Mouse (Mus musculus): ENCODE measurements around the gene Creg2. TPM values are rescaled to one million over a fixed set of nuclear protein-coding genes. Genes with fewer than 3 reads are reported as not detected.
A peak's percentile ranks its signal among the peaks of the same experiment; 100 is the strongest.

Creg2 gene
- polyA plus RNA-seq, 1 experiment from 2014 or later, result 0.34 TPM

DNA sequence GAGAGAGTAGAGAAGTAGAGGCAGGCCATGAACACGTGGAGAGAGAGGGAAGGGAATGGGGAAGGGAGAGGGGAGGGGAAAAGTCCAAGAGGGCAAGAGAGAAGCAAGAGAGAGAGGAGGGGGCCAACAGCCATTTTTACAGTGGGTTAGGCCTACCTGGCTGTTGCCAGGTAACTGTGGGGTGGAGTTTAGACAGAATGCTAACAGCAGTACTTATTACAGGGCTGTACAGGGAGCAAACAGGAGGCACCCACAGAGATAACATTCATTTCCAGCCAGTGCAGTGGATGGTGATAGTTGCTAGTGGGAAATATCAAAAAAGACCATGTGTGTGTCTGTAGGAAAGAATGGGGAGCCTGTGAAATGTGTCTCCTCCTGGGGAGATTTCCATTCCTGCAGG, 27.5 kb downstream of the Creg2 start:
- Histone ChIP-seq H3K9ac (ENCODE audit: low read length) (no peak overlapping the region), H3K27ac (ENCODE audit: low read depth) (no peak overlapping the region), H3K36me3 (ENCODE audit: control insufficient read depth, insufficient read depth, low read length) (no peaks in the 10 kb centered on the region), H3K9me3 (ENCODE audit: control insufficient read depth, low read length) (no peaks in the 10 kb centered on the region), H3K27me3 (replicated peaks; ENCODE audit: control insufficient read depth, insufficient read depth, low read length) (no peaks in the 10 kb centered on the region), H3K4me2 (ENCODE audit: low read length) (no peak overlapping the region), H3K4me1 (replicated peaks; ENCODE audit: control insufficient read depth, insufficient read depth, low read length) (no peaks in the 10 kb centered on the region; the same call in 1 of the 2 replicates), H3K4me3 (ENCODE audit: low read depth, low read length) (no peak overlapping the region)
- WGBS, result 56% methylated on average over 1 of the region's 1 CpGs
- ATAC-seq (replicated peaks; ENCODE audit: low FRiP score, low TSS enrichment, low read depth) (no peak), DNase-seq (ENCODE audit: low spot score) (no peak)

DNA sequence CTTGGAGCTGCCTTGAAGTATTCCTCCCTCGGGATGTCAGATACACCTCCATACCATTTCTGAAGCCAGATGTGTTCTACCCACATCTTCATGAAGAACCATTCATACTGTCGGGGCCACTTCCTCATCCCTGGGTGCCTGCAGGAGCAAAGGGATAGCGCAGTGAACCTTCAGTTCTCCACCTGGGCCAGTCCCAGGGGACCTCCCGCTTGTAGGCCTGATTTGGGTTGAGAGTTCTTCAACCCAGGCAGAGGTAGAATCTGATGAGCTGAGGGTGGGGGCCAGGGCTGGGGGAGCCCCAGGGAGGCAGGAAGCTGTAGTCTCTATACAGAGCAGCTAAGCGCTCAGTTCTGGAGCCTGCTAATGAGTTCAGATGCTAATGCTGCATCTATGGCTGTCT, 28.2 kb downstream of the Creg2 start:
- WGBS, result 95% methylated on average over 5 of the region's 5 CpGs
- no peaks in the 10 kb centered on the region for H3K27me3 ChIP-seq (replicated peaks; ENCODE audit: control insufficient read depth, insufficient read depth, low read length)
- no peaks in the 10 kb centered on the region for H3K36me3 ChIP-seq (ENCODE audit: control insufficient read depth, insufficient read depth, low read length)
- H3K27ac ChIP-seq (ENCODE audit: low read depth), result no peak overlapping the region
- H3K9me3 ChIP-seq (ENCODE audit: control insufficient read depth, low read length), result no peaks in the 10 kb centered on the region
- H3K9ac ChIP-seq (ENCODE audit: low read length), result no peak overlapping the region
- no peak overlapping the region for H3K4me2 ChIP-seq (ENCODE audit: low read length)
- ATAC-seq (replicated peaks; ENCODE audit: low FRiP score, low TSS enrichment, low read depth) (no peak), DNase-seq (ENCODE audit: low spot score) (no peak)
- H3K4me3 ChIP-seq (ENCODE audit: low read depth, low read length), result no peak overlapping the region
- H3K4me1 ChIP-seq (replicated peaks; ENCODE audit: control insufficient read depth, insufficient read depth, low read length), result peaks cover 4% of the 10 kb centered on the region; the same call in 1 of the 2 replicates

DNA sequence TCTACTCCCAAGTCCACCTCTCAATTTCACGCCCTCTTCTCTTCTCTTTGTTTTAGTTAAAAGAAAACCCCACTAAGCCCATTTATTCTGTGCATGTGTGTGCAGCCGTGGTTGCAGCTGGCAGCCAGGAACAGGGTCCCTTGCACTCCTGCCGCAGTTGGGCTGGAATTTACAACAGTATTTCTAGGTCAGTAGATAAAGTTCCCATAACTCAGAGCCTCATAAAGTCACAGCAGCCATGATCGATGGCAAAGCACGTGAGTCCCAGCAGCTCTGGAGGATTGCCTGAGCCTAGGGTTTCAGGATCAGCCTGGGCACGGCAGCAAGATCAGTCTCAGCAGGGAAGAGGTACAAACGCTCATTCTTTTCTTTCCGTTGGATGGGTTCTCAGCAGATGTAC, 32.8 kb downstream of the Creg2 start:
- Histone ChIP-seq H3K4me1 (replicated peaks; ENCODE audit: control insufficient read depth, insufficient read depth, low read length) (peaks cover 10% of the 10 kb centered on the region), H3K27me3 (replicated peaks; ENCODE audit: control insufficient read depth, insufficient read depth, low read length) (no peaks in the 10 kb centered on the region), H3K9ac (ENCODE audit: low read length) (no peak overlapping the region), H3K36me3 (ENCODE audit: control insufficient read depth, insufficient read depth, low read length) (no peaks in the 10 kb centered on the region), H3K4me3 (ENCODE audit: low read depth, low read length) (no peak overlapping the region), H3K9me3 (ENCODE audit: control insufficient read depth, low read length) (no peaks in the 10 kb centered on the region), H3K27ac (ENCODE audit: low read depth) (no peak overlapping the region), H3K4me2 (ENCODE audit: low read length) (no peak overlapping the region)
- 22% methylated on average over 8 of the region's 8 CpGs for WGBS
- ATAC-seq (replicated peaks; ENCODE audit: low FRiP score, low TSS enrichment, low read depth) (0 out of 2 replicates have a peak, but pooled peaks have one; percentile 22), DNase-seq (ENCODE audit: low spot score) (no peak)

DNA sequence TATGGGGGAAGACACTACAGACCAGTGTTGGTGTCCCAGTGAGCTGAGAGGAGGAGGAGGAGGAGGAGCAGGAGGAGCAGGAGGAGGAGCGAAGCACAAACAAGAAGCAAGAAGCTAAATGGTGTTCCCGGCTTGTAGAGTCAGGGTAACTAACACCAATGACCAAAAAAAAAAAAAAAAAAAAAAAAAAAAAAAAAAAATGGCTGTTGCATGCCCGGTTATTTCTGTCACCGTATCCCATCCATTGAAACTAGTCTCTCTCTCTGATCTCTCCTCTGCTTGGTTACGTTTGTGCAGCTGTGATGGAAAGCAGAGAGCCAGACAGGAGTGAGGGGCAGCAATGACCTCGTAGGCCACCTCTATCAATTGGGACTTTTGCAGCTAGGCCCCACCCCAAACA, 35.7 kb downstream of the Creg2 start:
- 69% methylated on average over 6 of the region's 6 CpGs for WGBS
- Histone ChIP-seq H3K9me3 (ENCODE audit: control insufficient read depth, low read length) (no peaks in the 10 kb centered on the region), H3K27me3 (replicated peaks; ENCODE audit: control insufficient read depth, insufficient read depth, low read length) (no peaks in the 10 kb centered on the region), H3K9ac (ENCODE audit: low read length) (no peak overlapping the region), H3K4me1 (replicated peaks; ENCODE audit: control insufficient read depth, insufficient read depth, low read length) (peaks cover 10% of the 10 kb centered on the region), H3K4me3 (ENCODE audit: low read depth, low read length) (no peak overlapping the region), H3K36me3 (ENCODE audit: control insufficient read depth, insufficient read depth, low read length) (no peaks in the 10 kb centered on the region), H3K27ac (ENCODE audit: low read depth) (no peak overlapping the region), H3K4me2 (ENCODE audit: low read length) (no peak overlapping the region)
- no peak for ATAC-seq (replicated peaks; ENCODE audit: low FRiP score, low TSS enrichment, low read depth)
- DNase-seq (ENCODE audit: low spot score), result no peak

DNA sequence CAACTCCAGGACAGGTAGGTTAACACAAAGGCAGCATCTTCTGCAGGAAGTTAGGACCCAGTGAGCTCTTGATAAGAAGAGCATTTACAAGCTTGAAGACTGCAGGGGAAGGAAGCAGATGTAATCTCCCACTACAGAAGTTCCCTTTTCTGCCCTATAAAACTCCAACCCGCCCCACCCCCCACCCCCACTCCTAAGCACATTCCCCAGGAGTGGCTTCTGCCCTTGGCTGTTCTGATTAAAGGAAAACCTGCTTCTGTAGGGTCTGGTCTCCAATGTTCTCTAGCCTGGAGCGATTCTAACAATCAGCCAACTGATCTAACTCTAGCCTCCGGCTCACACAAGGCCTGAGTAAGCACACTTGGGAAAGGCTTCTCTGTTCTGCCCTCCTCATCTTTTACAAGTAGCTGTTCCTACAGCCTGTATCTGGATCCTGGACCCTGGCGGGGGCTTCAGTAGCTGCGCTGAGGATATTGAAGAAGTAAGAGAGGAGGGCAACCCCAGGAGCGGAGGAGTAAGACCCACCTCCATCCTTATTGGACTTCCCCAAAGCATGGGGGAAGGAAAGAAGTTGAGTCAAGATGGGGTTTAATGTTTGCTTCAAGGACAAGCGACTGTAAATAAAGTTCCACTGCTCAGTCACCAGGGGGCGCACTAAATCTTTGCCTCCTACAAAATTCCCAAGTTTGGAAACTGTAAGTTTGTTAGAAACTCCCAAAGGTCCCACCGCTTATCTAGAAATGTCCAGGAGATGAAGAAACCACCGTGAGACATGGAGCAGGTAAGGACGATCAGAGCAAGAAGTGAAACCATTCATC, 36.6 kb downstream of the Creg2 start:
- H3K27me3 ChIP-seq (replicated peaks; ENCODE audit: control insufficient read depth, insufficient read depth, low read length), result no peaks in the 10 kb centered on the region
- no peak overlapping the region for H3K9ac ChIP-seq (ENCODE audit: low read length)
- no peak overlapping the region for H3K27ac ChIP-seq (ENCODE audit: low read depth)
- no peak overlapping the region for H3K4me3 ChIP-seq (ENCODE audit: low read depth, low read length)
- no peaks in the 10 kb centered on the region for H3K36me3 ChIP-seq (ENCODE audit: control insufficient read depth, insufficient read depth, low read length)
- no peaks in the 10 kb centered on the region for H3K9me3 ChIP-seq (ENCODE audit: control insufficient read depth, low read length)
- H3K4me1 ChIP-seq (replicated peaks; ENCODE audit: control insufficient read depth, insufficient read depth, low read length), result peaks cover 10% of the 10 kb centered on the region
- WGBS, result 25% methylated on average over 11 of the region's 11 CpGs
- ATAC-seq (replicated peaks; ENCODE audit: low FRiP score, low TSS enrichment, low read depth) (peak; percentile 46; the same call in 1 of the 2 replicates), DNase-seq (ENCODE audit: low spot score) (peak; percentile 85)
- peak overlapping the region; percentile 18; the same call in 1 of the 2 replicates for H3K4me2 ChIP-seq (ENCODE audit: low read length)

DNA sequence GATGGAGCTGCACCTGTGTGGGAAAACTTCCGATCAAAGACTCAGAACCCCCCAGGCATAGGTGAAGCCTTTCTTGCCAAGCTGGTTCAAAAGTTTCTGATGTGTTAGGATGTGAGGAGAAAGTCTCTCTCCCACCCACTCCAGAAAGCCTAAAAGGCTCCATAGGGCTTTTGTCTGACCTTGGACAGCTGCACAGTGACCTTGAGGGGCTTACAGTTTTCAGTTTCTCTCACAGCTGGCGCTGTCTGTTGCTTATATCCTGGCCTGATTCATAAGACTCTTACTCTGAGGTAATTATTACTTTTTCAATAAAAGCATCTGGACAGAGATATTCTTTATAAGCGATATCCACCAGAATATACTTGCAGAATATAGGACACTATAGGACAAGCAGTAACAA, 38.2 kb downstream of the Creg2 start:
- WGBS, result 74% methylated on average over 3 of the region's 3 CpGs
- Histone ChIP-seq H3K4me2 (ENCODE audit: low read length) (no peak overlapping the region), H3K9ac (ENCODE audit: low read length) (no peak overlapping the region), H3K4me1 (replicated peaks; ENCODE audit: control insufficient read depth, insufficient read depth, low read length) (peaks cover 11% of the 10 kb centered on the region; the same call in 1 of the 2 replicates), H3K4me3 (ENCODE audit: low read depth, low read length) (no peak overlapping the region), H3K27ac (ENCODE audit: low read depth) (no peak overlapping the region), H3K36me3 (ENCODE audit: control insufficient read depth, insufficient read depth, low read length) (no peaks in the 10 kb centered on the region), H3K27me3 (replicated peaks; ENCODE audit: control insufficient read depth, insufficient read depth, low read length) (no peaks in the 10 kb centered on the region), H3K9me3 (ENCODE audit: control insufficient read depth, low read length) (no peaks in the 10 kb centered on the region)
- no peak for ATAC-seq (replicated peaks; ENCODE audit: low FRiP score, low TSS enrichment, low read depth)
- DNase-seq (ENCODE audit: low spot score), result no peak

DNA sequence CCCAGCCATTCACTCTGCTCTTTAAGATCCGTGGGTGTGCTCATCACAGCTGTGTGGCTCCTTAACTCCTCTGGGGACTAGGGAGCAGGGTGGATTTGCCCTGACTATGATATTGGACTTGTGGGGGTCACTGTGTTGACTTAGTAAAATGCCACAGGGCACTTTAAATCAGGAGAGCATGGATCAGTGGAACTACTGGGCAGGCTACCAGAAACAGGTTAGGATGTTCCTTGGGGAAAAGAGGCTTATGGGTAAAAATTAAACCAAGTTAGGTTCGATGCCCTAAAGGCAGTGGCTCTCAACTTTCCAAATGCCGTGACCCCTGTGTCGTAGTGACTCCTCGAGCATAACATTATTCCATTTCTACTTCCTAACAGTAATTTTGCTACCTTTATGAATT, 38.8 kb downstream of the Creg2 start:
- ATAC-seq (replicated peaks; ENCODE audit: low FRiP score, low TSS enrichment, low read depth) (no peak), DNase-seq (ENCODE audit: low spot score) (no peak)
- H3K4me3 ChIP-seq (ENCODE audit: low read depth, low read length), result no peak overlapping the region
- 82% methylated on average over 5 of the region's 5 CpGs for WGBS
- H3K4me1 ChIP-seq (replicated peaks; ENCODE audit: control insufficient read depth, insufficient read depth, low read length), result peaks cover 11% of the 10 kb centered on the region; the same call in 1 of the 2 replicates
- H3K9ac ChIP-seq (ENCODE audit: low read length), result no peak overlapping the region
- H3K27ac ChIP-seq (ENCODE audit: low read depth), result no peak overlapping the region
- H3K27me3 ChIP-seq (replicated peaks; ENCODE audit: control insufficient read depth, insufficient read depth, low read length), result no peaks in the 10 kb centered on the region
- no peaks in the 10 kb centered on the region for H3K9me3 ChIP-seq (ENCODE audit: control insufficient read depth, low read length)
- H3K36me3 ChIP-seq (ENCODE audit: control insufficient read depth, insufficient read depth, low read length), result no peaks in the 10 kb centered on the region
- H3K4me2 ChIP-seq (ENCODE audit: low read length), result no peak overlapping the region

DNA sequence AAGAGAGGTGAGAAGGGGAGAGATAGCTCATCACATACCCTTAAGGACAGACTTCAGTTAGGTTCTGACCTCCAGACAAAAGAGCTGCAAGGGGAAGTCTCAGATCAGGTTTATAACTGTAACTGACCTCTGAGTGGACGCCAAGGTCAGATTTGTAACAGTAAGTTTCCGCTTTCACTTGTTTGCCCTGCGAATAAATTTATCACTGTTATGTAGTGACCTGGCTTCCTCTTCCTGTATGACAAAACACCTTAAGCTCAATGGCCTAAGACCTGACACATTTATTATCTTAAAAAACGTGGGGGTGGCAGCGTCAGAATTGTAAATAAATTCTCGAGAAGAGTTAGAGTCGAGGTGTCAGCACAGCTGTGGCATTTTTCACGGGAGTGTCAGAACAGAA, 42.7 kb downstream of the Creg2 start:
- Histone ChIP-seq H3K9ac (ENCODE audit: low read length) (no peak overlapping the region), H3K4me2 (ENCODE audit: low read length) (no peak overlapping the region), H3K4me3 (ENCODE audit: low read depth, low read length) (no peak overlapping the region), H3K36me3 (ENCODE audit: control insufficient read depth, insufficient read depth, low read length) (no peaks in the 10 kb centered on the region), H3K27me3 (replicated peaks; ENCODE audit: control insufficient read depth, insufficient read depth, low read length) (no peaks in the 10 kb centered on the region), H3K4me1 (replicated peaks; ENCODE audit: control insufficient read depth, insufficient read depth, low read length) (0 out of 2 replicates have a peak, but pooled peaks cover 6% of the 10 kb centered on the region), H3K9me3 (ENCODE audit: control insufficient read depth, low read length) (no peaks in the 10 kb centered on the region), H3K27ac (ENCODE audit: low read depth) (no peak overlapping the region)
- 30% methylated on average over 8 of the region's 8 CpGs for WGBS
- DNase-seq (ENCODE audit: low spot score), result no peak
- ATAC-seq (replicated peaks; ENCODE audit: low FRiP score, low TSS enrichment, low read depth), result no peak

DNA sequence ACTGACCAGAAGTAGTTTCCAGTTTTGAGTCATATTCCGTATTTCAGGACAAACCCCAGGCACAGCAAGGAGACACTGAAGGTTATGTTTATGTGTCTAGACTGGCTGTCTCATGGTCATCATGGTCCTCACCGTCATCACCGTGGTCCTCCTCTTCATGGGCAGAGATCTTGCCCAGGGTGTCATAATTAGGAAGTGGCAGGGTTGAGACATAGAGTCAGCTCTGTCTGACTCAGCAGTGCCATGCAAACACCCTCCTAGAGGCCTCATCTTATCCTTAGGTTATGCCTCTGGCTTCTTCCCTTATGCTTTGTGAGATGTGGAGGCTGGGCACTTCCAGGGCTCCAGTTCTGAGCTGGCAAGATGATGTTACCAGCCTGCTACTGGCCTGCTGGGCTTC, 48.8 kb downstream of the Creg2 start:
- no peaks in the 10 kb centered on the region for H3K36me3 ChIP-seq (ENCODE audit: control insufficient read depth, insufficient read depth, low read length)
- no peaks in the 10 kb centered on the region for H3K27me3 ChIP-seq (replicated peaks; ENCODE audit: control insufficient read depth, insufficient read depth, low read length)
- no peak overlapping the region for H3K4me3 ChIP-seq (ENCODE audit: low read depth, low read length)
- 95% methylated on average over 3 of the region's 3 CpGs for WGBS
- DNase-seq (ENCODE audit: low spot score), result no peak
- no peaks in the 10 kb centered on the region for H3K4me1 ChIP-seq (replicated peaks; ENCODE audit: control insufficient read depth, insufficient read depth, low read length)
- H3K9me3 ChIP-seq (ENCODE audit: control insufficient read depth, low read length), result 0 out of 2 replicates have a peak, but pooled peaks cover 2% of the 10 kb centered on the region
- no peak for ATAC-seq (replicated peaks; ENCODE audit: low FRiP score, low TSS enrichment, low read depth)
- H3K4me2 ChIP-seq (ENCODE audit: low read length), result no peak overlapping the region
- no peak overlapping the region for H3K9ac ChIP-seq (ENCODE audit: low read length)
- H3K27ac ChIP-seq (ENCODE audit: low read depth), result no peak overlapping the region
